Mouse (Mus musculus) heart, adult 9 months (tissue): ENCODE results near the gene Nfkb1.
A peak's percentile ranks its signal among the peaks of the same experiment; 100 is the strongest.

Source experiments
- DNase-seq, 2 experiments: peaks; one replicate each; pipeline ENCODE4 v3.0.0; 2022; ENCODE audit warnings: low spot score in 2 of 2

Nfkb1 gene

DNA sequence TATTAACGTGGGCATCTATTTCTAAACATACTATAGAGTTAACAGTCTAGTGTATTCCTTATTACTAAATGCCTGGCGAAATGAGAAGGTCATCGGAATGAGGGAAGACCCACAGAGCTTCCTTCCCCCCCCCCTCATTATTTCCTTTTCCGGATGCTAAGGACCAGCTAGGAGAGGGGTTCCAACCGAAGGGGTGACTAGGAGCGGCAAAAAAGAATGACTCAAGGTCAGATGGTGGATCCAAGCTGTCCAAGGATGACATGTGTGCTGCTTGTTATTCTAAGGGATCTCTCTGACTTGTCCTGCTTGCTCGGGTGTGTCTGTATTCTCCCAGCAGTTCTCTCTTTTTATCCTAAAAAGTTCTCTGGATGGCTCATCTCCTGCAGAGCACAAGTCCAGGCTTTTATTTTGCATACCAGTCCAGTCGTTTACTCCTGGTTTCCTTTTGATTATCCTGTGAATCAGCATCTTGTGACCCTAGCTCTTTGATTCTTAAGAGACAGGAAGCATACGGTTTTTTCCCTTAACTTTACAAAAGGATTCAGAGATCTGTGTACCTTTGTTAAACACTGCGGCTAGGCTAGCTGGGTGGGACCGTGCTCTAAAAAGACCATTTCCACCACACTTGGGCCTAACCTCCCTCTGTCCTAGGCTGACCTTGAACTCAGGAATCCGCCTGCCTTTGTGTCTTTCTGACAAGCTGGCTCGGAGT is 145.0 kb downstream of the Nfkb1 start:
- DNase-seq = peak in 1 of 2 experiments; percentile 19
